Mouse (Mus musculus): ENCODE results near the gene Gm13694.
"Not testable (repeated sequence)": the region's sequence is repeated elsewhere in the genome, so short reads cannot be mapped to it uniquely, and the experiment has no call there.

GRCm38 (mm10) chr2:83972823-83973222 is 5.9 kb upstream of the Gm13694 start, which contains the start of gene Gm13696:
- not testable (repeated sequence) for TF ChIP-seq MAX (IDR thresholded peaks at IDR 0.05; ENCODE audit: low read depth); USF1 (IDR thresholded peaks at IDR 0.05; ENCODE audit: low read depth); POLR2A (IDR thresholded peaks at IDR 0.05; ENCODE audit: insufficient read length, low read depth); CEBPB (IDR thresholded peaks at IDR 0.05; ENCODE audit: insufficient read depth, poor library complexity, severe bottlenecking); TCF12 (IDR thresholded peaks at IDR 0.05; ENCODE audit: insufficient read depth, poor library complexity, severe bottlenecking); SRF (IDR thresholded peaks at IDR 0.05; ENCODE audit: control insufficient read depth, insufficient read length, low read depth)
